Mouse (Mus musculus) midbrain, embryonic 10.5 days (tissue): ENCODE results near the gene Pex13. TPM values are rescaled to one million over a fixed set of nuclear protein-coding genes. Genes with fewer than 3 reads are reported as not detected.
"Not testable (repeated sequence)": the region's sequence is repeated elsewhere in the genome, so short reads cannot be mapped to it uniquely, and the experiment has no call there.

Experiments
- DNase-seq: peaks from one replicate; pipeline ENCODE4 v3.0.0-alpha.2; 2017; ENCODE audit warnings: low spot score
- H3K27ac ChIP-seq: fragments of 300-500 bp; sonication (generic); replicated peaks from 2 replicates; pipeline ENCODE4 v1.5.1; 2016; ENCODE audit warnings: mild to moderate bottlenecking
- H3K27me3 ChIP-seq: fragments of 300-500 bp; sonication (generic); 2 replicates; pipeline ENCODE4 v1.6.1; 2016; ENCODE audit warnings: low read depth, mild to moderate bottlenecking; ENCODE audit not compliant: poor library complexity, severe bottlenecking
- H3K36me3 ChIP-seq: fragments of 300-500 bp; sonication (generic); 2 replicates; pipeline ENCODE4 v1.6.1; 2016; ENCODE audit warnings: mild to moderate bottlenecking, moderate library complexity
- H3K4me1 ChIP-seq: fragments of 300-500 bp; sonication (generic); 2 replicates; pipeline ENCODE4 v1.6.1; 2016
- H3K4me3 ChIP-seq: fragments of 300-500 bp; sonication (generic); 2 replicates; pipeline ENCODE4 v1.5.1; 2016; ENCODE audit warnings: mild to moderate bottlenecking, moderate library complexity
- H3K9me3 ChIP-seq: fragments of 300-500 bp; sonication (generic); replicated peaks from 2 replicates; pipeline ENCODE4 v1.6.1; 2016; ENCODE audit warnings: mild to moderate bottlenecking
- WGBS: fragments of 180-500 bp; shearing (Covaris S2); methylation state at CpG from one replicate; pipeline ENCODE4 v1.1.7; 2016; 5-methylcytosine and 5-hydroxymethylcytosine counted together
- polyA plus RNA-seq: library from polyadenylated mRNA; unstranded; fragments of >200 nt; fragmentation: Nextera tagmentation; extraction: Ambion mirVana; gene quantifications from 2 replicates; pipeline ENCODE4 v1.2.1, GENCODE M21; 2016

Gene Pex13
- polyA plus RNA-seq, 1 experiment from 2014 or later: 37.0 TPM

- peak within 1 kb of the TSS; percentile 96 for H3K27ac ChIP-seq
- peak; percentile 94 for DNase-seq
- under 1% methylated on average over 102 of the region's 103 CpGs for WGBS
- no peaks in the 10 kb centered on the region for H3K9me3 ChIP-seq
- H3K27me3 ChIP-seq: no peaks in the 10 kb centered on the region
- H3K4me1 ChIP-seq: peaks cover 14% of the 10 kb centered on the region
- H3K4me3 ChIP-seq: peak within 1 kb of the TSS; percentile 92
- H3K36me3 ChIP-seq: peaks cover 18% of the 10 kb centered on the region
These were observed 32.5 kb downstream of the Pex13 start, which contains the start of gene 0610010F05Rik for GRCm38 (mm10) chr11:23632945-23633878. TSS of gene 0610010F05Rik (minus strand) at chr11:23633639.

- H3K27ac ChIP-seq: no peak overlapping the region
- peaks cover 17% of the 10 kb centered on the region for H3K36me3 ChIP-seq
- peaks cover 14% of the 10 kb centered on the region for H3K4me1 ChIP-seq
- H3K9me3 ChIP-seq: no peaks in the 10 kb centered on the region
- no peak for DNase-seq
- no peak overlapping the region for H3K4me3 ChIP-seq
- no peaks in the 10 kb centered on the region for H3K27me3 ChIP-seq
These were observed 35.1 kb downstream of the Pex13 start for GRCm38 (mm10) chr11:23630664-23631063.

GRCm38 (mm10) chr11:23618995-23619394 lies 46.8 kb downstream of the Pex13 start:
- Histone ChIP-seq H3K27me3 (no peaks in the 10 kb centered on the region), H3K4me3 (no peak overlapping the region), H3K4me1 (no peaks in the 10 kb centered on the region), H3K27ac (no peak overlapping the region), H3K9me3 (no peaks in the 10 kb centered on the region), H3K36me3 (peaks cover 40% of the 10 kb centered on the region)
- no peak for DNase-seq
- 88% methylated on average over 5 of the region's 5 CpGs for WGBS

GRCm38 (mm10) chr11:23614546-23614945 lies 51.2 kb downstream of the Pex13 start:
- Histone ChIP-seq H3K4me3 (no peak overlapping the region), H3K9me3 (no peaks in the 10 kb centered on the region), H3K4me1 (no peaks in the 10 kb centered on the region), H3K27me3 (no peaks in the 10 kb centered on the region), H3K27ac (no peak overlapping the region), H3K36me3 (peaks cover 42% of the 10 kb centered on the region)
- 89% methylated on average over 5 of the region's 5 CpGs for WGBS
- no peak for DNase-seq

DNA sequence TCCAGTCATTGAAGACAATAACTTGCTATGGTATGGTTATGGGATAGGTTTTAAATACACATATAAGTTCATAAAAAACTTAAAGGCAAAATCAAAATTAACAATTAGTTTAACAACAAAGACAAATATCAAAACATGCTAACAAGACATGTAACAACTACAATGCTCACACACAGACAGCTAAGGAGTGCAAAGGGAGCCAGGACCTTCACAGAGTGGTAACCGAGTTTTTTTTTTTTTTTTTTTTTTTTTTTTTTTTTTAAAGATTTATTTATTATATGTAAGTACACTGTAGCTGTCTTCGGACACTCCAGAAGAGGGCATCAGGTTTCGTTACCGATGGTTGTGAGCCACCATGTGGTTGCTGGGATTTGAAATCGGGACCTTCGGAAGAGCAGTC lies 58.5 kb downstream of the Pex13 start:
- 94% methylated on average over 6 of the region's 6 CpGs for whole genome bisulfite sequencing
- H3K36me3 ChIP-seq: peaks cover 85% of the 10 kb centered on the region
- H3K9me3 ChIP-seq, H3K4me3 ChIP-seq, H3K27ac ChIP-seq, H3K27me3 ChIP-seq, DNase-seq, H3K4me1 ChIP-seq: not testable (repeated sequence)

Other genes with a start within 250 kb of the Pex13 start
- 136 and 137 TPM in 2 replicates for gene Ahsa2, start 167.9 kb downstream of the Pex13 start, polyA plus RNA-seq
- not detected in 2 replicates for gene 1700093K21Rik, start 144.8 kb downstream of the Pex13 start, polyA plus RNA-seq
- 39.2 and 51.6 TPM in 2 replicates for gene 0610010F05Rik, start 32.3 kb downstream of the Pex13 start, polyA plus RNA-seq
- gene Pus10, start 285 bp downstream of the Pex13 start, polyA plus RNA-seq: 18.8 and 18.9 TPM in 2 replicates
- 0.55 and 0.59 TPM in 2 replicates for gene Rel, start 105.0 kb upstream of the Pex13 start, polyA plus RNA-seq
- gene Papolg, start 229.3 kb upstream of the Pex13 start, polyA plus RNA-seq: 20.7 and 22.9 TPM in 2 replicates